Mouse (Mus musculus): ENCODE results near the gene Ghrhr. TPM values are rescaled to one million over a fixed set of nuclear protein-coding genes. Genes with fewer than 3 reads are reported as not detected.

Ghrhr gene
- total RNA-seq, 2 experiments from 2014 or later: not detected

GRCm38 (mm10) chr6:55353711-55354445, 22.2 kb upstream of the Ghrhr start:
- no peak for DNase-seq

- no peak for DNase-seq
Measured at GRCm38 (mm10) chr6:55354456-55355117, 21.5 kb upstream of the Ghrhr start.

- DNase-seq: no peak
Measured at GRCm38 (mm10) chr6:55355575-55355974, 20.5 kb upstream of the Ghrhr start.

- peak in 1 of 2 experiments; percentile 75 for DNase-seq
Measured at GRCm38 (mm10) chr6:55356017-55356703, 19.9 kb upstream of the Ghrhr start.

GRCm38 (mm10) chr6:55356976-55357635, 19.0 kb upstream of the Ghrhr start:
- DNase-seq: no peak

- DNase-seq: no peak
Measured at GRCm38 (mm10) chr6:55357636-55358031, 18.5 kb upstream of the Ghrhr start.

GRCm38 (mm10) chr6:55358731-55359143, 17.4 kb upstream of the Ghrhr start:
- DNase-seq: no peak

GRCm38 (mm10) chr6:55362663-55363062, 13.4 kb upstream of the Ghrhr start:
- no peak for DNase-seq

- no peak for DNase-seq
Measured at GRCm38 (mm10) chr6:55367126-55367525, 9.0 kb upstream of the Ghrhr start.

GRCm38 (mm10) chr6:55370831-55371230, 5.3 kb upstream of the Ghrhr start:
- DNase-seq: no peak

GRCm38 (mm10) chr6:55376511-55376910, 416 bp downstream of the Ghrhr start:
- no peak for DNase-seq

- no peak for DNase-seq
Measured at GRCm38 (mm10) chr6:55377461-55377860, 1.4 kb downstream of the Ghrhr start.

- DNase-seq: peak; percentile 51 to 59
Measured at GRCm38 (mm10) chr6:55379641-55380335, 3.7 kb downstream of the Ghrhr start.

GRCm38 (mm10) chr6:55381966-55382365, 5.9 kb downstream of the Ghrhr start:
- DNase-seq: no peak

GRCm38 (mm10) chr6:55383897-55384296, 7.8 kb downstream of the Ghrhr start:
- peak; percentile 61 to 85 for DNase-seq

GRCm38 (mm10) chr6:55384356-55384951, 8.4 kb downstream of the Ghrhr start:
- no peak for DNase-seq

- DNase-seq: no peak
Measured at GRCm38 (mm10) chr6:55388546-55389169, 12.6 kb downstream of the Ghrhr start.

GRCm38 (mm10) chr6:55389321-55389720, 13.2 kb downstream of the Ghrhr start:
- no peak for DNase-seq

- DNase-seq: no peak
Measured at GRCm38 (mm10) chr6:55391814-55392213, 15.7 kb downstream of the Ghrhr start.

- peak; percentile 75 to 93 for DNase-seq
Measured at GRCm38 (mm10) chr6:55392453-55392852, 16.4 kb downstream of the Ghrhr start.

- DNase-seq: no peak
Measured at GRCm38 (mm10) chr6:55394854-55395253, 18.8 kb downstream of the Ghrhr start.

Measured in heart, adult 18-20 months (tissue).